Mouse (Mus musculus) embryonic facial prominence, embryonic 15.5 days (tissue): ENCODE data around the gene Mcm10. TPM values are rescaled to one million over a fixed set of nuclear protein-coding genes. Genes with fewer than 3 reads are reported as not detected.

Source experiments
- ATAC-seq: fragments of 200-750 bp; cut with Nextera tagmentation; 2 replicates; pipeline ENCODE4 v1.8.0; 2017; ENCODE audit warnings: low read depth, moderate TSS enrichment; ENCODE audit not compliant: insufficient number of reproducible peaks, low FRiP score, low TSS enrichment
- H3K27ac ChIP-seq: fragments of 300-500 bp; sonication (generic); replicated peaks from 2 replicates; pipeline ENCODE4 v1.5.1; 2015; ENCODE audit warnings: mild to moderate bottlenecking, inconsistent platforms
- H3K27me3 ChIP-seq: fragments of 300-500 bp; sonication (generic); 2 replicates; pipeline ENCODE4 v1.6.1; 2015; ENCODE audit warnings: inconsistent platforms
- H3K36me3 ChIP-seq: fragments of 300-500 bp; sonication (generic); 2 replicates; pipeline ENCODE4 v1.6.1; 2015; ENCODE audit warnings: mild to moderate bottlenecking, inconsistent platforms
- H3K4me1 ChIP-seq: fragments of 300-500 bp; sonication (generic); 2 replicates; pipeline ENCODE4 v1.6.1; 2015; ENCODE audit warnings: inconsistent platforms
- H3K4me2 ChIP-seq: fragments of 300-500 bp; sonication (generic); replicated peaks from 2 replicates; pipeline ENCODE4 v1.6.1; 2015; ENCODE audit warnings: mild to moderate bottlenecking, inconsistent platforms
- H3K4me3 ChIP-seq: fragments of 300-500 bp; sonication (generic); replicated peaks from 2 replicates; pipeline ENCODE4 v1.5.1; 2015; ENCODE audit warnings: mild to moderate bottlenecking, inconsistent platforms
- H3K9ac ChIP-seq: fragments of 300-500 bp; sonication (generic); 2 replicates; pipeline ENCODE4 v1.6.1; 2015; ENCODE audit warnings: inconsistent platforms
- H3K9me3 ChIP-seq: fragments of 300-500 bp; sonication (generic); replicated peaks from 2 replicates; pipeline ENCODE4 v1.6.1; 2016; ENCODE audit warnings: inconsistent platforms
- WGBS: fragments of 180-500 bp; shearing (Covaris S2); methylation state at CpG from one replicate; pipeline ENCODE4 v1.1.7; 2015; 5-methylcytosine and 5-hydroxymethylcytosine counted together
- polyA plus RNA-seq: library from polyadenylated mRNA; unstranded; fragments of >200 nt; fragmentation: Nextera tagmentation; extraction: Ambion mirVana; gene quantifications from 2 replicates; pipeline ENCODE4 v1.2.1, GENCODE M21; 2015

The Mcm10 gene
- polyA plus RNA-seq, 1 experiment from 2014 or later = 21.1 TPM

- H3K9ac ChIP-seq = no peak overlapping the region
- 87% methylated on average over 6 of the region's 6 CpGs for WGBS
Observed at GRCm38 (mm10) chr2:5001266-5001665, 11.3 kb downstream of the Mcm10 start.

DNA sequence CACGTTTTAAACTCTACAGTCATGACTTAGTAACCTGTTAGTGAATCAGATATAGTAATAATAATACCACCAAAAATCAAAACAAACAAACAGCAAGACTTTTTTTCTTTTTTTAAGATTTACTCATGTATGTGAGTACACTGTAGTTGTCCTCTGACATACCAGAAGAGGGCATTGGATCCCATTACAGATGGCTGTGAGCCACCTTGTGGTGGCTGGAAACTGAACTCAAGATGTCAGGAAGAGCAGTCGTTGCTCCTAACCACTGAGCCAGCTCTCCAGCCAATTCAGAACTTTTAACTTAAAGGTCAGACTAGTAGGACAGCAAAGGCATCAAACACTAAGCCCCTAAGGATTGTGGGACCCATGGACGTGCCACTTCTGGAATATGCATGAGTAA lies 13.7 kb downstream of the Mcm10 start:
- Histone ChIP-seq H3K4me1 (no peaks in the 10 kb centered on the region), H3K27me3 (no peaks in the 10 kb centered on the region), H3K4me2 (no peak overlapping the region), H3K36me3 (peaks cover 45% of the 10 kb centered on the region), H3K9me3 (no peaks in the 10 kb centered on the region), H3K4me3 (no peak overlapping the region), H3K27ac (no peak overlapping the region), H3K9ac (no peak overlapping the region)
- ATAC-seq = no peak
- 72% methylated on average over 3 of the region's 3 CpGs for WGBS

More at GRCm38 (mm10) chr2:5001266-5001665, 11.3 kb downstream of the Mcm10 start:
- no peak overlapping the region for H3K27ac ChIP-seq
- no peaks in the 10 kb centered on the region for H3K9me3 ChIP-seq
- no peaks in the 10 kb centered on the region for H3K4me1 ChIP-seq
- H3K4me2 ChIP-seq = no peak overlapping the region
- peaks cover 51% of the 10 kb centered on the region for H3K36me3 ChIP-seq
- no peak for ATAC-seq
- H3K4me3 ChIP-seq = no peak overlapping the region
- no peaks in the 10 kb centered on the region for H3K27me3 ChIP-seq

- Histone ChIP-seq H3K4me1 (no peaks in the 10 kb centered on the region), H3K9me3 (no peaks in the 10 kb centered on the region), H3K9ac (no peak overlapping the region), H3K27me3 (no peaks in the 10 kb centered on the region), H3K4me2 (no peak overlapping the region), H3K4me3 (no peak overlapping the region), H3K36me3 (peaks cover 48% of the 10 kb centered on the region), H3K27ac (no peak overlapping the region)
- 88% methylated on average over 6 of the region's 6 CpGs for WGBS
- no peak for ATAC-seq
Observed at GRCm38 (mm10) chr2:4996421-4996824, 16.2 kb downstream of the Mcm10 start.

- Histone ChIP-seq H3K36me3 (peaks cover 47% of the 10 kb centered on the region), H3K4me1 (no peaks in the 10 kb centered on the region), H3K9me3 (no peaks in the 10 kb centered on the region), H3K9ac (no peak overlapping the region), H3K27me3 (no peaks in the 10 kb centered on the region), H3K4me2 (no peak overlapping the region), H3K27ac (no peak overlapping the region), H3K4me3 (no peak overlapping the region)
- 92% methylated on average over 11 of the region's 11 CpGs for WGBS
- ATAC-seq = no peak
Observed at GRCm38 (mm10) chr2:4995646-4996045, 16.9 kb downstream of the Mcm10 start.

- peaks cover 40% of the 10 kb centered on the region for H3K36me3 ChIP-seq
- no peak overlapping the region for H3K4me2 ChIP-seq
Observed at GRCm38 (mm10) chr2:4994436-4994835, 18.2 kb downstream of the Mcm10 start.

DNA sequence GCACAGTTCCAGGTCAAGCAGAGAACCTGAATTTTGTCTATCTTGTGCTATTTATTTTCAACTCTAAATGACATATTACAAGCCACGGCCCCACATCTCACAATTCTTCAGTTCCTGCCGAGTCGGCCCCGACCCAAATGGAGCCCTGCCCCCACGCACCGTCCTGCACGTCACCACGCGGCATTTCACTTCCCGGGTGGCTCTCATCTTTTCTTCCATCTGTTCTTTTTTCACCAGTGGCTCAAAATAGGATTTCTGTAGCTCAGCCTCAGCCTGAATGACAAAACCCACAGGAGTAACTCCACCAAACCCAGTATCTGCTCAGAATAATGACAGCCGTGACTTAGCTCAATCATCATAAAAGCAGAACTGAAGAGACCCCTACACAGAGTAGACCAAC lies 19.0 kb downstream of the Mcm10 start:
- WGBS = 88% methylated on average over 11 of the region's 11 CpGs
- Histone ChIP-seq H3K9ac (no peak overlapping the region), H3K4me1 (no peaks in the 10 kb centered on the region), H3K4me2 (no peak overlapping the region), H3K4me3 (no peak overlapping the region), H3K27ac (no peak overlapping the region), H3K9me3 (no peaks in the 10 kb centered on the region), H3K36me3 (peaks cover 37% of the 10 kb centered on the region), H3K27me3 (no peaks in the 10 kb centered on the region)
- no peak for ATAC-seq

More at GRCm38 (mm10) chr2:4994436-4994835, 18.2 kb downstream of the Mcm10 start:
- no peak for ATAC-seq
- H3K4me3 ChIP-seq = no peak overlapping the region
- H3K27me3 ChIP-seq = no peaks in the 10 kb centered on the region
- no peaks in the 10 kb centered on the region for H3K4me1 ChIP-seq
- H3K9ac ChIP-seq = no peak overlapping the region
- no peak overlapping the region for H3K27ac ChIP-seq
- WGBS = 85% methylated on average over 4 of the region's 4 CpGs
- no peaks in the 10 kb centered on the region for H3K9me3 ChIP-seq

DNA sequence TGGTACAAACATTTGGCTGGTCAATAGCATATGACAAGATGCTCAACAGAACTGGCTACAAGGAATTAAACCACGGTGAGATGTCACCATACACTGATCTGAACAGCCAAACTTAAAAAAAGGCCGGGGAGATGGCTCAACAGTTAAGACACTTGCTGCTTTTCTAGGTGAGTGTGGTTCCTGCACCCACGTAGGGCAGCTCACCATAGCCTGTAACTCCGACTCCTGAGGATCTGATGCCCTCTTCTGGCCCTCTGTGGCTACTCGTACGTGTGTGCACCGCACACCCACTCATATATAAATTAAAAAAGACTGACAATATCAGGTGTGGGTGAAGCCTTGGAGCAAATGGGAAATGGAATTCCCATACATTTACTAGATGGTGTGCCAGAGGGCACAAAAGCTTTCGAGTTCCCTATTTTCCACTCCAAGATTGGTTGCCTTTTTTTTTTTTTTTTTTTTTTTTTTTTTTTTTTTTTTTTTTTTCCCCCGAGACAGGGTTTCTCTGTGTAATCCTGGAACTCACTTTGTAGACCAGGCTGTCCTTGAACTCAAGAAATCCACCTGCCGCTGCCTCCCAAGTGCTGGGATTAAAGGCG lies 23.7 kb downstream of the Mcm10 start:
- Histone ChIP-seq H3K36me3 (peaks cover 23% of the 10 kb centered on the region), H3K4me1 (no peaks in the 10 kb centered on the region), H3K9ac (no peak overlapping the region), H3K27ac (no peak overlapping the region), H3K4me2 (no peak overlapping the region), H3K27me3 (no peaks in the 10 kb centered on the region), H3K4me3 (no peak overlapping the region), H3K9me3 (no peaks in the 10 kb centered on the region)
- WGBS = 73% methylated on average over 11 of the region's 11 CpGs
- ATAC-seq = no peak

GRCm38 (mm10) chr2:4987388-4988180 lies 25.0 kb downstream of the Mcm10 start:
- 73% methylated on average over 8 of the region's 8 CpGs for WGBS
- no peaks in the 10 kb centered on the region for H3K9me3 ChIP-seq
- ATAC-seq = no peak
- no peaks in the 10 kb centered on the region for H3K4me1 ChIP-seq
- H3K4me2 ChIP-seq = no peak overlapping the region
- peaks cover 12% of the 10 kb centered on the region for H3K36me3 ChIP-seq
- H3K9ac ChIP-seq = no peak overlapping the region
- no peaks in the 10 kb centered on the region for H3K27me3 ChIP-seq
- no peak overlapping the region for H3K27ac ChIP-seq
- H3K4me3 ChIP-seq = no peak overlapping the region

DNA sequence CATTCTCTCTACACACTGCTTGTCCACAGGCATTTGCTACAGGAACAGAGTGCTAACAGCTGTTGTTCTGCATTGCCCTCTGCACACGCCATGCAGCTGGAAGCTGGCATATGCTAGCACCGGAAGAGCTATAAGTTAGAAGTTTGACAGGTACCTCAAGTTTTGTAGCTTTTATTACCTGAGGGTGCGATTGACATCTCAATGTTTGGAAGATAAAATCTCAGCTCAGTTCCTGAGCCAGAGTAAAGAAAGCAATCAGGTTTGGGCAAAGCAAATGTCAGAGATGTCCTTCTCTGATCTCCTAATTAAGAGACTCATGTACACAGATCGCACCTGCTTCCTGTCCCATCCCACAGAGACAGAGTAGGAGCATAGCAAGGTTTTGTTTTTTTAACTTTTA lies 25.8 kb downstream of the Mcm10 start:
- Histone ChIP-seq H3K4me1 (no peaks in the 10 kb centered on the region), H3K27ac (no peak overlapping the region), H3K36me3 (peaks cover 9% of the 10 kb centered on the region; the same call in 1 of the 2 replicates), H3K9me3 (no peaks in the 10 kb centered on the region), H3K4me2 (no peak overlapping the region), H3K27me3 (no peaks in the 10 kb centered on the region), H3K9ac (no peak overlapping the region), H3K4me3 (no peak overlapping the region)
- WGBS = 58% methylated on average over 4 of the region's 4 CpGs
- no peak for ATAC-seq

- no peak overlapping the region for H3K9ac ChIP-seq
- no peaks in the 10 kb centered on the region for H3K36me3 ChIP-seq
- ATAC-seq = no peak
- no peaks in the 10 kb centered on the region for H3K27me3 ChIP-seq
- H3K4me3 ChIP-seq = no peak overlapping the region
- H3K27ac ChIP-seq = no peak overlapping the region
- no peak overlapping the region for H3K4me2 ChIP-seq
- H3K9me3 ChIP-seq = no peaks in the 10 kb centered on the region
- H3K4me1 ChIP-seq = no peaks in the 10 kb centered on the region
- WGBS = 79% methylated on average over 6 of the region's 6 CpGs
Observed at GRCm38 (mm10) chr2:4985000-4985399, 27.6 kb downstream of the Mcm10 start.

DNA sequence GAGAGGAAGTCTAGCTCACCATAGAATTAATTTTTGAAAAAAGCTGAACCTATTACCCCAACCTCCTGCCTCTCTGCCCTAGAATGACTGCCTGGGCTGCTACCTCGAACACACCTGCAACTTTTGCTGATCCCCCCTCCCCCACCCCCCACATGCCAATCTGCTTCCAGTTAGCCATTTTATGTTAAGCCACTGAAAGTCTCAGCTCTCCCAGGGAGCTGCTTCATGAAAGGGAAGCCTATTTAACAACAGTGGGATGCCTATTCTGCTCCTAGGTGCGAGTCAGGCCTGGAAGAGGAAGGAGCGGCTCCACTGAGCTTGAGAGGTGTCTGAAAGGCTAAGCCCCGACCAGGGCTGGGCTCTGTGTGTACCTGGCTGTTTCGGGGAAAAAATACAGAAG lies 28.6 kb downstream of the Mcm10 start:
- no peaks in the 10 kb centered on the region for H3K4me1 ChIP-seq
- no peaks in the 10 kb centered on the region for H3K9me3 ChIP-seq
- no peak overlapping the region for H3K4me2 ChIP-seq
- no peak overlapping the region for H3K9ac ChIP-seq
- ATAC-seq = no peak
- H3K4me3 ChIP-seq = no peak overlapping the region
- no peak overlapping the region for H3K27ac ChIP-seq
- H3K27me3 ChIP-seq = no peaks in the 10 kb centered on the region
- no peaks in the 10 kb centered on the region for H3K36me3 ChIP-seq
- 26% methylated on average over 5 of the region's 5 CpGs for WGBS

DNA sequence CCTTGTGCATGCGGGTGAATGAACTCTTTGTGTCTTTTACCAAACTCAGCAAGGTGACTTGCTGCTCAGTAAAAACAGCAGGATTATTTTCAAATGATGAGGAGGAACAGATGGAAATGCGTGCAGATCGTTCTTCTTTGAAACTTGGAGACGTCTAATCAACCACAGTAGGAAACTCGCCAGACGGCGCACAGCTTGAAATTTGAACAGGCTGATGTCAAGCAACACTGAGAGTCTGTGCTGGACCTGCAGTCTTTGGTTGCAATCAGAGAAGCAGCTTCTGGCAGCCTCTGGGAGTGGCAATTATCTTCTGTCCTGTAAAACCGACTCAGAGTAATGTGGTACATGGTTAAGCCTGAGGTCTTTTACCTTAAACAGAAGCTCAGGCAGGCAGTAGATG lies 34.5 kb downstream of the Mcm10 start:
- no peak for ATAC-seq
- Histone ChIP-seq H3K9me3 (no peaks in the 10 kb centered on the region), H3K4me3 (no peak overlapping the region), H3K4me1 (0 out of 2 replicates have a peak, but pooled peaks cover 10% of the 10 kb centered on the region), H3K27ac (no peak overlapping the region), H3K36me3 (no peaks in the 10 kb centered on the region), H3K9ac (no peak overlapping the region), H3K27me3 (no peaks in the 10 kb centered on the region), H3K4me2 (no peak overlapping the region)
- 9% methylated on average over 8 of the region's 8 CpGs for WGBS
